Mouse (Mus musculus) embryonic facial prominence, embryonic 15.5 days (tissue): ENCODE data around the gene Rnf41. TPM values are rescaled to one million over a fixed set of nuclear protein-coding genes. Genes with fewer than 3 reads are reported as not detected.

ENCODE experiments used
- ATAC-seq: fragments of 200-750 bp; cut with Nextera tagmentation; 2 replicates; pipeline ENCODE4 v1.8.0; 2017; ENCODE audit warnings: low read depth, moderate TSS enrichment; ENCODE audit not compliant: insufficient number of reproducible peaks, low FRiP score, low TSS enrichment
- H3K27ac ChIP-seq: fragments of 300-500 bp; sonication (generic); replicated peaks from 2 replicates; pipeline ENCODE4 v1.5.1; 2015; ENCODE audit warnings: mild to moderate bottlenecking, inconsistent platforms
- H3K27me3 ChIP-seq: fragments of 300-500 bp; sonication (generic); 2 replicates; pipeline ENCODE4 v1.6.1; 2015; ENCODE audit warnings: inconsistent platforms
- H3K36me3 ChIP-seq: fragments of 300-500 bp; sonication (generic); 2 replicates; pipeline ENCODE4 v1.6.1; 2015; ENCODE audit warnings: mild to moderate bottlenecking, inconsistent platforms
- H3K4me1 ChIP-seq: fragments of 300-500 bp; sonication (generic); 2 replicates; pipeline ENCODE4 v1.6.1; 2015; ENCODE audit warnings: inconsistent platforms
- H3K4me2 ChIP-seq: fragments of 300-500 bp; sonication (generic); replicated peaks from 2 replicates; pipeline ENCODE4 v1.6.1; 2015; ENCODE audit warnings: mild to moderate bottlenecking, inconsistent platforms
- H3K4me3 ChIP-seq: fragments of 300-500 bp; sonication (generic); replicated peaks from 2 replicates; pipeline ENCODE4 v1.5.1; 2015; ENCODE audit warnings: mild to moderate bottlenecking, inconsistent platforms
- H3K9ac ChIP-seq: fragments of 300-500 bp; sonication (generic); 2 replicates; pipeline ENCODE4 v1.6.1; 2015; ENCODE audit warnings: inconsistent platforms
- H3K9me3 ChIP-seq: fragments of 300-500 bp; sonication (generic); replicated peaks from 2 replicates; pipeline ENCODE4 v1.6.1; 2016; ENCODE audit warnings: inconsistent platforms
- WGBS: fragments of 180-500 bp; shearing (Covaris S2); methylation state at CpG from one replicate; pipeline ENCODE4 v1.1.7; 2015; 5-methylcytosine and 5-hydroxymethylcytosine counted together
- polyA plus RNA-seq: library from polyadenylated mRNA; unstranded; fragments of >200 nt; fragmentation: Nextera tagmentation; extraction: Ambion mirVana; gene quantifications from 2 replicates; pipeline ENCODE4 v1.2.1, GENCODE M21; 2015

Rnf41 gene
- polyA plus RNA-seq, 1 experiment from 2014 or later, result 45.0 TPM

DNA sequence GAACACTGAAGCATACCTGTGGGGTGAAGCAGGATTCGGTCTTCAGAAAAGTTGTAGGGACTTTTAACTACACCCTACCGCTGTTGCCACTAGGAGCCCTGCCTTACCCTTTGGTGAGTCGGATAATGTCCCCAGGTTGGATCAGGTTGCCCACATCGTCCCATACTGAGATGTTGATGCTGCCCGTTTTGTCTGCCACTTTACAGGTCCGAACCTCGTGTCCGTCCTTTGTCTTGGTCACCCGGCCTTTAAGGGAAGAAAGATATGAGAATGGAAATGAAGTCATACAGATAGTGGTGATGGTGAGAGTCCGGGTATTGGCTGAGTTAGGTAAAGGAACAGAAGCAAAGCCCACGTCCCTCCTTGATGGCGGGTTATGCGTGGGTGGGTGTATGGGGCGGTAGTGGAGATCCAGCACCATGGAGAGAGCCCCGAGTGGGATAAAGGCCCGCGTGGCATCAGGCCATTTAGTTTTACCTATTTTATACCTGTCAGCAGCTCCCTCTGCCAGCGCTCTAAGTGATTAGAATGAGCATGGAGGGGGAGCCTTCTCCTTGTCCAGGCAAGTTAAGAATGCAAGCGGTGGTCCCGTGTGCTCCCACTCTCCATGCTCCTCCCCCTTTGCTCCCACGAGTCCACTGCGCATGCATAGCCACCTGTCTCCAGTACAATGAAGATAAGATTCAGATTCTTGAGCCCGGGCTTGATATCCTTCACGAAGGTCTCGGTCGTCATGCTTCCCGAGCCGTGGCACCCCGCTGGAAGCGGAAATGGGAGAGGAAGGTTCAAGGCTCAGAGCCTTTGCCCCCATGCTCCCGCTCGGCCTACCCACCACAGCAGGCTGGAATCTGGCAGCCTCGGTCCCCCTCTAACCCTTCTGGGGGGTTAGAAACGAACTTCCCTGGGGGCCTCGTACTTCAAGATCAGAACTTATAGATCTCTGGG lies 2.6 kb upstream of the Rnf41 start:
- no peaks in the 10 kb centered on the region for H3K27me3 ChIP-seq
- peaks cover 39% of the 10 kb centered on the region for H3K4me1 ChIP-seq
- peak overlapping the region; percentile 93 for H3K4me2 ChIP-seq
- WGBS, result 16% methylated on average over 35 of the region's 35 CpGs
- H3K9ac ChIP-seq, result peak overlapping the region; percentile 62
- peaks cover 25% of the 10 kb centered on the region for H3K36me3 ChIP-seq
- H3K27ac ChIP-seq, result peak overlapping the region; percentile 70
- H3K4me3 ChIP-seq, result peak overlapping the region; percentile 96
- no peak for ATAC-seq
- no peaks in the 10 kb centered on the region for H3K9me3 ChIP-seq

DNA sequence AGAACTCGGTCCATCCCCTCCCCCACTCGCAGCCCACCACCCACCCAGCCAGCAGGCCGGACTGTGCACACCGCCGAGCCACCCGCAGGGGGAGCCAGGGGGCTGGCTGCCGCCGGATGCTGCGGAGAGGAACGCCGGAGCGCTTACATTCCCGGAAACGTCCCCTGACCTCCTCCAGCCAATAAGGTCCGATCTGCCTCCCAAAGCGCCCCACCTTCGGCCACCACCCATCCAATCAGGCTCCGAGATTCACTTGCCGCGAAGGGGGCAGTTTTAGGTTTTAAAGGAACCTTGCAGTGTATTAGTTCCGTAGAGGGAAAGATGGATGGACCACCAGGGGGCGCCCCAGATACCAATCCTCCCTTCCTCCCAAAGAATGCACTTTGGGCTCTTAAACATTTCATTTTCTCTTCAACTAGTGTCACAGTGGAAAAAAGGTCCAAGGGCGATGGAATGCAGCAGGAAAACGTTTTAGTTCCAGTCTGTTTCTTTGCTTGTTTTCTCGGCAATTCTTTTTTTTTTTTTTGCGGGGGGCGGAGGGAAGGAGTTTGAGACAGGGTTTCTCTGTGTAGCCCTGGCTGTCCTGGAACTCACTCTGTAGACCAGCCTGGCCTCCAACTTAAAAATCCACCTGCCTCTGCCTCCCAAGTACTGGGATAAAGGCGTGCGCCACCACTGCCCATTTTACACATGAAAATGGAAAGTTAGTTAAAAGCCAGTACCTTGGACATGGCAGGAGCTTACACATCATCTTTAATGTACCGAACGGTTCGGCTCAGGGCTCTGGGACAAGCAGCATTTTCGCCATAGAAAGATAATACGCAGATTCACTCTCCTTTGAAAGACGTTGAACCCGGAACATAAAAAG lies 1.5 kb upstream of the Rnf41 start:
- Histone ChIP-seq H3K27me3 (no peaks in the 10 kb centered on the region), H3K4me1 (peaks cover 40% of the 10 kb centered on the region), H3K36me3 (peaks cover 30% of the 10 kb centered on the region), H3K4me3 (peak overlapping the region; percentile 96), H3K9ac (peak overlapping the region; percentile 78), H3K4me2 (peak overlapping the region; percentile 93), H3K9me3 (no peaks in the 10 kb centered on the region), H3K27ac (peak overlapping the region; percentile 98)
- WGBS, result 4% methylated on average over 36 of the region's 36 CpGs
- ATAC-seq, result peak; percentile 90

DNA sequence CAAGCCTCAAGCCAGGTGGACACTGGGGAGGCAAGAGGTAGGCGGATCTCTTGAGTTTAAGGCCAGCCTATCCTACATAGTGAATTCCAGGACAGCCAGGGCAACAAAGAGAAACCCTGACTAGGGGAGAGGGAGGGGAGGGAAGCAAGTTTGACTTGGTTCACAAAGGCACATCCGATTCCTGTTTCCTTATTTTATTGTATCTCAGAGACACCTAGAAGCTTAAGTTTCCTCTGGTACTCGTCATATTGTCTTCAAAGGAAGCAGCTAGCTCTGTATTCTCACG lies 954 bp upstream of the Rnf41 start:
- Histone ChIP-seq H3K4me1 (peaks cover 40% of the 10 kb centered on the region), H3K27ac (peak overlapping the region; percentile 98), H3K9me3 (no peaks in the 10 kb centered on the region), H3K4me3 (peak overlapping the region; percentile 96), H3K27me3 (no peaks in the 10 kb centered on the region), H3K36me3 (peaks cover 35% of the 10 kb centered on the region), H3K9ac (peak overlapping the region; percentile 78), H3K4me2 (peak overlapping the region; percentile 93)
- WGBS, result 19% methylated on average over 4 of the region's 4 CpGs
- no peak for ATAC-seq

DNA sequence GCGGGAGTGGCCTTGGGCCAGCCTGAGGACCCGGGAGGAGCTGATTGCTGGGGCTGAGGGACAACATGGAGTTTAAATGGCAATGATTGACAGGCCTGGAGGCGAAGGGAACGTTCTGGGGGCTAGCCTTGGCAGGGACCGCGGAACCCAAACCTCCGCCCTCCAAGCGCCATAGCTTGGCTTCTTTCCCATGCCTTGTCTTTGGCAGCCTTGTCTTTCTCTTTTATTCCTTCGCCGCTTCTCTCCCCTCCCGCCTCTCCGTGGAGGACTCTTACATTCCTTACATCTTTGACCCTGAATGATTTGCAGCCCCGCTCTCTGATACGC lies 561 bp downstream of the Rnf41 start:
- Histone ChIP-seq H3K9me3 (no peaks in the 10 kb centered on the region), H3K9ac (peak overlapping the region; percentile 78), H3K27ac (peak overlapping the region; percentile 98), H3K36me3 (peaks cover 39% of the 10 kb centered on the region), H3K4me1 (peaks cover 40% of the 10 kb centered on the region), H3K4me2 (peak overlapping the region; percentile 93), H3K4me3 (peak overlapping the region; percentile 96), H3K27me3 (no peaks in the 10 kb centered on the region)
- under 1% methylated on average over 14 of the region's 14 CpGs for WGBS
- ATAC-seq, result no peak

DNA sequence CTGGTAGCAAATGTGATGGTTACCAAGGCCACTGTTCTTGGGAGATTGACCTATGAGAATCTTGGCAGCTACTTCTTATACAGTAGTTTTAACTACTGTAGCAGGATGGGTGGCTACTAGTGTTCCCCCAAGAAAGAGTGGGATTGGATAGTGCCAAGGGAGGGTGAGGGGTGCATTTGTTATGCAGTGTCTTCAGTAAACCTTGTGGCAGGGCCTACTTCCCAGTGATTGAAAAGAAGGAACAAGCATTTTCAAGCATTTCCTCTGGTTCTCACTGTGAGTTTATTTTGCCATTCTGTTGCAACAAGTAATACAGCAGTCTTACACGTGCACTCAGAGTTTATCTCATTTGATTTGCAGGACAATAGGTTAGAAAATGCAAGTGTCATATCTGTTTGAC lies 1.1 kb downstream of the Rnf41 start:
- Histone ChIP-seq H3K36me3 (peaks cover 43% of the 10 kb centered on the region), H3K27ac (peak overlapping the region; percentile 98)
- 31% methylated on average over 1 of the region's 1 CpGs for WGBS

DNA sequence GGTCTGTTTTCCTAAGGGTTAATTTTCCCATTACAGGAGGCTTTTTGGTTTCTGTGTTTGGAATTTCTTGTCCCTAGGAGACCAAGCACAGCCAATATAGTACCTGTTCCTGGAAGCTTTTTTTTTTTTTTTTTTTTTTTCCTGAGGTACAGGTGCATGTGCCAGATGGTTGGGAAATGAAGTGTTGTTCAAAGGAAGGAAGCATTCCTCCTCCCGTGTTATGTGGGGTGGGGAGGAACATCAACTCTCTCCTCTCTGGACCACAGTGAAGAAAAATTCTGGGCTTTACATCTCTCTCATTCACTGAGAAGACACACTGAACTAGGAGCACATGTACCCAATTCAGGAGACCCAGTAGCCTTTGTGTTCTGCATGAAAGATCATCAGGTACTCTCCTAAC lies 1.6 kb downstream of the Rnf41 start:
- Histone ChIP-seq H3K4me2 (peak overlapping the region; percentile 93; the same call in 1 of the 2 replicates), H3K27me3 (no peaks in the 10 kb centered on the region), H3K9me3 (no peaks in the 10 kb centered on the region), H3K4me1 (peaks cover 40% of the 10 kb centered on the region), H3K27ac (no peak overlapping the region), H3K36me3 (peaks cover 41% of the 10 kb centered on the region), H3K4me3 (peak overlapping the region; percentile 96; the same call in 1 of the 2 replicates), H3K9ac (no peak overlapping the region)
- no peak for ATAC-seq
- 53% methylated on average over 1 of the region's 1 CpGs for WGBS

More for the DNA sequence above, 1.1 kb downstream of the Rnf41 start:
- peak overlapping the region; percentile 96 for H3K4me3 ChIP-seq
- peak overlapping the region; percentile 93 for H3K4me2 ChIP-seq
- H3K9ac ChIP-seq, result peak overlapping the region; percentile 78; the same call in 1 of the 2 replicates
- no peaks in the 10 kb centered on the region for H3K9me3 ChIP-seq
- no peaks in the 10 kb centered on the region for H3K27me3 ChIP-seq
- peaks cover 40% of the 10 kb centered on the region for H3K4me1 ChIP-seq
- ATAC-seq, result no peak

DNA sequence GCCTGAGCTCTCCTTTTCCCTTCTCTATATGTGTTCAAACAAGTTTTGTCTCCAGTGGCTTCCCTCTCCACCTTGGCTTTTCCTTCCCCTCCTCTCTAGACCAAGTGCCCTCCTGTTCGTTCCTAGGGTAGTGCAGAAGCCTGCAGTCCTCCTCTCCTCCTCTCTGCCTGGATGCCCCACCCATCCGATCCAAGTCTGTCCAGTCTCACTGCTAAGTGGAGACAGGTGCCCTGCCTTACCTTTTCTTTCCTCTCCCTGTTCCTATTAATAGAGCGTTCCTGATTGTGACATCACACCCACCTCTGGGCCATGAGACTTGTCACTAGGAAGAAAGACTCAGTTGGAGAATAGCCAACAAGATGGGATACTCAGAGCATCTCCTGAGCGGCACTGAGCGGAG lies 3.4 kb downstream of the Rnf41 start:
- peaks cover 51% of the 10 kb centered on the region for H3K36me3 ChIP-seq
- no peaks in the 10 kb centered on the region for H3K27me3 ChIP-seq
- ATAC-seq, result no peak
- H3K4me3 ChIP-seq, result no peak overlapping the region
- H3K4me1 ChIP-seq, result peaks cover 32% of the 10 kb centered on the region
- H3K4me2 ChIP-seq, result no peak overlapping the region
- H3K9ac ChIP-seq, result no peak overlapping the region
- H3K9me3 ChIP-seq, result no peaks in the 10 kb centered on the region
- 94% methylated on average over 5 of the region's 5 CpGs for WGBS
- H3K27ac ChIP-seq, result no peak overlapping the region

DNA sequence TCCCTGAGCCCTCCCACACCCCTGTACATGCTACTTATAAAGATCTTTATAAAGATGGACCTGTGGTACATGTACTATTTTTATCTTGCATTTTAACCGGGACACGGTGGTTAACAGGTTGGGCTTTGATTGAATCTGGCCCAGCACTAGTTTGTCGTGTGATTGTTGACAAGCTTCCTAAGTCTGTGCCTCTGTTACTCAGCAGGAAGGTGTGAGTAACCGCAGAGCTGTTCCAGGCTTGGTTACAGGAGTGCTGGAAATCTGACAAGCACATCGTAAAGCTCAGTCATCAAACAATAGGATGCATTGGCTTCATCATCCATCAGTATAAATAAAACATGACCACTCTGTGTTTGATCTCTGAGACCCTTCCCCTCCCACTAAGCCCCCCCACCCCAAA lies 11.0 kb downstream of the Rnf41 start:
- 87% methylated on average over 5 of the region's 5 CpGs for WGBS
- no peaks in the 10 kb centered on the region for H3K9me3 ChIP-seq
- H3K4me3 ChIP-seq, result no peak overlapping the region
- no peaks in the 10 kb centered on the region for H3K27me3 ChIP-seq
- no peak overlapping the region for H3K4me2 ChIP-seq
- no peak for ATAC-seq
- H3K27ac ChIP-seq, result no peak overlapping the region
- peaks cover 67% of the 10 kb centered on the region for H3K36me3 ChIP-seq
- H3K4me1 ChIP-seq, result no peaks in the 10 kb centered on the region
- no peak overlapping the region for H3K9ac ChIP-seq

DNA sequence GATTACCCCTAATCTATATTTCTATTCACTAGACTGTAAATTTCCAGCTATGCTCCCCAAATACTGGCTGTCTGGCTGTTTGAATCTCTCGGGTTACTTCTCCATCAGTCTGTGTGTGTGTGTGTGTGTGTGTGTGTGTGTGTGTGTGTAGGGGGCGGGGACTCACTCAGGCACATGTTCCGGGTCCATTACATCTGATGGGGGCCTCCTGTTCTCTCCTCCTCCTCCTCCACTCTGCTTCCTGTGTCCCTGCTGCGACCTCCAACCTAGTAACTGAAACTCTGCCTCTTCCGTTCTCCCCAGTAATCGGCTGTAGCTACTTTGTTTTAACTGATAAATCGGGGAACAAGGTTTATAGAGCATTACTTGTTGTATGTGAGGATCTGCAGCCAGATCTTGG lies 13.1 kb downstream of the Rnf41 start:
- 31% methylated on average over 7 of the region's 7 CpGs for WGBS
- Histone ChIP-seq H3K9me3 (no peaks in the 10 kb centered on the region), H3K36me3 (peaks cover 66% of the 10 kb centered on the region), H3K9ac (no peak overlapping the region), H3K27ac (no peak overlapping the region), H3K4me2 (no peak overlapping the region), H3K4me1 (no peaks in the 10 kb centered on the region), H3K4me3 (no peak overlapping the region), H3K27me3 (no peaks in the 10 kb centered on the region)
- no peak for ATAC-seq

DNA sequence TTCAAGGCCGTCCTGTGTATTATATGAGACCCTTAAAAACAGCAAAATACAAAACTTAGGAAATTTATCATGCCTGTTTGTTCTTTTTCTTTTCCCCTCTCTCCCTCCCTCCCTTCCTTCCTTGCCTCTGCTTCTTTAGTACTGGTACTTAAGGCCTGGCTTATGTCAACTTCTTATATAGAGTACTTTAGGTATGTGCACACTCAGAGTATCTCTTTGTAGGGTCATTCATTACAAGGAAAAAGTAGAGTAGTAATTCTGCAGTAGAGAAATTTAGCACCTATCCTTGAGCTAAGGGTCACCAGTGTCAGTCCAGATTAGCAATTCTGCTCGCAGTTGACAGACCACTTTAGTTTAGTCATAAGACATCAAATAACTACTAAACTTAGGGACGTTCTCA lies 13.8 kb downstream of the Rnf41 start:
- Histone ChIP-seq H3K9ac (no peak overlapping the region), H3K27me3 (no peaks in the 10 kb centered on the region), H3K4me2 (no peak overlapping the region), H3K27ac (no peak overlapping the region), H3K9me3 (no peaks in the 10 kb centered on the region), H3K4me3 (no peak overlapping the region), H3K4me1 (no peaks in the 10 kb centered on the region), H3K36me3 (peaks cover 67% of the 10 kb centered on the region)
- ATAC-seq, result no peak
- WGBS, result 90% methylated on average over 3 of the region's 3 CpGs

DNA sequence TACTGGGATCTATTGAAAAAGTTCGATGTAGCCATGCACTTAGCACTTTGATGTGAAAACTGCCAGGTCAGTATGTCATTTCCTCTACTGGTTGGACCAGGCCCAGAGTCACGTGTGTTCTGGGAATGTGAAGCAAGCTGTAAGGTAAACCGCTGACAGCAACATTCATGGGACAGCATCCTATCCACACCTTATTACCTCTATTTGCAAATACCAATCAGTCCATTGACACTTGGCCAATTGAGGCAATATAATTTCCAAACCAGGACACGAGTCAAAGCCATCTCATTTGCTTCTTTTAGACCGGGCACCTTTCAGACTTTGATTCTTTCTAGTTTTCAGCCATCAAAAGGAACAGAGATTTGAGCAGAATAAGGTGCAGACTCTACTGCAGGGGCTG lies 17.6 kb downstream of the Rnf41 start:
- WGBS, result 81% methylated on average over 5 of the region's 5 CpGs
- no peaks in the 10 kb centered on the region for H3K4me1 ChIP-seq

More for the DNA sequence above, 17.6 kb downstream of the Rnf41 start:
- no peaks in the 10 kb centered on the region for H3K9me3 ChIP-seq
- H3K4me2 ChIP-seq, result no peak overlapping the region
- no peak overlapping the region for H3K4me3 ChIP-seq
- H3K36me3 ChIP-seq, result peaks cover 59% of the 10 kb centered on the region
- no peak for ATAC-seq
- H3K27me3 ChIP-seq, result no peaks in the 10 kb centered on the region
- H3K9ac ChIP-seq, result no peak overlapping the region
- H3K27ac ChIP-seq, result no peak overlapping the region
